Mouse (Mus musculus): ENCODE measurements around the gene Txnrd1.

The Txnrd1 gene

GRCm38 (mm10) chr10:82866356-82866755, 32.6 kb downstream of the Txnrd1 start, which contains the start of gene Eid3:
Eid3 (plus strand) TSS chr10:82866626.
- DNase-seq (ENCODE audit: low spot score in 2 of 2) = no peak

GRCm38 (mm10) chr10:82866832-82867231, 33.1 kb downstream of the Txnrd1 start:
- DNase-seq (ENCODE audit: low spot score in 2 of 2) = no peak

GRCm38 (mm10) chr10:82868418-82869086, 34.8 kb downstream of the Txnrd1 start:
- DNase-seq (ENCODE audit: low spot score in 2 of 2) = no peak

- DNase-seq (ENCODE audit: low spot score in 2 of 2) = no peak
Measured at GRCm38 (mm10) chr10:82875446-82875845, 41.7 kb downstream of the Txnrd1 start.

- no peak for DNase-seq (ENCODE audit: low spot score in 2 of 2)
Measured at GRCm38 (mm10) chr10:82876076-82876796, 42.5 kb downstream of the Txnrd1 start.

GRCm38 (mm10) chr10:82887354-82887753, 53.6 kb downstream of the Txnrd1 start:
- no peak for DNase-seq (ENCODE audit: low spot score in 2 of 2)

- no peak for DNase-seq (ENCODE audit: low spot score in 2 of 2)
Measured at GRCm38 (mm10) chr10:82888576-82888975, 54.8 kb downstream of the Txnrd1 start.

GRCm38 (mm10) chr10:82889447-82889973, 55.8 kb downstream of the Txnrd1 start:
- peak; percentile 63 to 84 for DNase-seq (ENCODE audit: low spot score in 2 of 2)

GRCm38 (mm10) chr10:82890936-82891335, 57.2 kb downstream of the Txnrd1 start:
- no peak for DNase-seq (ENCODE audit: low spot score in 2 of 2)

- DNase-seq (ENCODE audit: low spot score in 2 of 2) = no peak
Measured at GRCm38 (mm10) chr10:82891427-82891826, 57.7 kb downstream of the Txnrd1 start.

- no peak for DNase-seq (ENCODE audit: low spot score in 2 of 2)
Measured at GRCm38 (mm10) chr10:82892442-82893055, 58.8 kb downstream of the Txnrd1 start.

GRCm38 (mm10) chr10:82893872-82894650, 60.3 kb downstream of the Txnrd1 start:
- DNase-seq (ENCODE audit: low spot score in 2 of 2) = no peak

GRCm38 (mm10) chr10:82897936-82898335, 64.2 kb downstream of the Txnrd1 start:
- no peak for DNase-seq (ENCODE audit: low spot score in 2 of 2)

- DNase-seq (ENCODE audit: low spot score in 2 of 2) = no peak
Measured at GRCm38 (mm10) chr10:82898893-82899292, 65.1 kb downstream of the Txnrd1 start.

GRCm38 (mm10) chr10:82899810-82900421, 66.2 kb downstream of the Txnrd1 start:
- peak in 1 of 2 experiments; percentile 8 for DNase-seq (ENCODE audit: low spot score in 2 of 2)

GRCm38 (mm10) chr10:82900546-82900945, 66.8 kb downstream of the Txnrd1 start:
- no peak for DNase-seq (ENCODE audit: low spot score in 2 of 2)

- peak; percentile 80 to 82 for DNase-seq (ENCODE audit: low spot score in 2 of 2)
Measured at GRCm38 (mm10) chr10:82901436-82901835, 67.7 kb downstream of the Txnrd1 start.

GRCm38 (mm10) chr10:82908526-82908925, 74.8 kb downstream of the Txnrd1 start:
- no peak for DNase-seq (ENCODE audit: low spot score in 2 of 2)

GRCm38 (mm10) chr10:82909382-82909781, 75.6 kb downstream of the Txnrd1 start:
- DNase-seq (ENCODE audit: low spot score in 2 of 2) = peak; percentile 42 to 45

GRCm38 (mm10) chr10:82910198-82910597, 76.4 kb downstream of the Txnrd1 start:
- DNase-seq (ENCODE audit: low spot score in 2 of 2) = no peak

- no peak for DNase-seq (ENCODE audit: low spot score in 2 of 2)
Measured at GRCm38 (mm10) chr10:82913238-82913637, 79.5 kb downstream of the Txnrd1 start.

Measured in urinary bladder, postnatal 36 days (tissue).